Mouse (Mus musculus) liver, postnatal 0 days (tissue): Measurements from ENCODE around the gene St8sia2.

ENCODE experiments used
- CTCF ChIP-seq: sonication (generic); IDR thresholded peaks from 2 replicates; pipeline ENCODE4 v1.5.1; 2016; ENCODE audit warnings: antibody characterized with exemption, low read depth
- EP300 ChIP-seq: IDR thresholded peaks from 2 replicates; pipeline ENCODE4 v1.6.1; 2016; ENCODE audit warnings: antibody characterized with exemption, low read depth, mild to moderate bottlenecking

- TF ChIP-seq EP300 (no peak), CTCF (no peak)
These were observed 34.1 kb upstream of the St8sia2 start for GRCm38 (mm10) chr7:74047591-74047990.
